Mouse (Mus musculus): Measurements from ENCODE around the gene Mark3.

DNA sequence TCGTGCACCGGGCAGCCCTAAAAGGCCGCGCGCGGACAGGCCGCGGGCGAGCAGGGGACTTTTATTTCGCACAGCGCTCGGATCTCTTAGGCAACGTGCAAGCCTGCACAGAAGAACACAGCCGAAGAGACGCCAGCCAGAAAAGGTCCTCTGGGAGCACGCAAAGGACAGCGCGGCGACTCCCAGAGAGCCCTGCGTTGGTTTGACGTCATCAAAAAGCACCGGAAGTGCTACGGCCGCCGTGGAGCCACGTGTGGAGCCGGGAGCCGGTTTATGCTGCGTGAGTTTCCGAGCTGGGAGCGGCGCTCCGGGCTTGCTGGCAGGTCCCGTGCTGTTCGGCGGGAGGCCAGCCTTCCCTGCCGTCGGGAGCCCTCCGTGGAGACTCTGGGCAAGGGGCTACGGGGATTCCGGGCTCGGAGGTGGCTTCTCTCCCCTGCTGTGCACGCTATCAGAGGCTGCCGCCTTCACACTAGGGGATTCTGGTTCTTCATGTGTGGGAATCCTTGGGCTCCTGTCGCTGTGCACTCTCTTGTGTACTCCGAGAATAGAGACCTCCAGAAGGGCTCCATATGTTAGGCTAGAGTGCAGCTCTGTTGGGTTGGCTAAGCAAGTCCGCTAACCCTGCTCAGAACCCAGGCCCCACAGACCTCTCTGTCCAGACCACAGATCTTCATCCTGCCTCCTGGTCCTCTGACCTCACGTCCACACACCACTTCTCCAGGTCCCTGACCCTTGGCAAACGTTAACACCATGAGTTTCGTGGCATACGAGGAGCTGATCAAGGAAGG is 103.8 kb downstream of the Mark3 start, which contains the start of gene Trmt61a:
- no peak for TF ChIP-seq GATA1 (IDR thresholded peaks at IDR 0.05; ENCODE audit: borderline replicate concordance, low read length)
- TF ChIP-seq TAL1 (conservative IDR thresholded peaks at IDR 0.05; ENCODE audit: low read depth, low read length) = no peak
- TF ChIP-seq CTCF (IDR thresholded peaks at IDR 0.05; ENCODE audit: low read depth, low read length) = no peak
- TF ChIP-seq POLR2AphosphoS5 (IDR thresholded peaks at IDR 0.05; ENCODE audit: insufficient replicate concordance, low read depth, low read length) = no peak; the same call in 1 of the 2 replicates
- TF ChIP-seq GATA2 (IDR thresholded peaks at IDR 0.05; ENCODE audit: borderline replicate concordance, low read depth, low read length) = no peak
